Mouse (Mus musculus) heart, embryonic 11.5 days (tissue): ENCODE measurements around the gene Mxra8. TPM values are rescaled to one million over a fixed set of nuclear protein-coding genes. Genes with fewer than 3 reads are reported as not detected.

ENCODE experiments used
- ATAC-seq: fragments of 200-750 bp; cut with Nextera tagmentation; replicated peaks from 2 replicates; pipeline ENCODE4 v1.8.0; 2017; ENCODE audit warnings: moderate library complexity; ENCODE audit not compliant: insufficient number of reproducible peaks, low FRiP score, low TSS enrichment
- H3K27ac ChIP-seq: fragments of 300-500 bp; sonication (generic); 2 replicates; pipeline ENCODE4 v1.5.1; 2014; ENCODE audit warnings: mild to moderate bottlenecking, low read depth, low read length
- H3K27me3 ChIP-seq: fragments of 300-500 bp; sonication (generic); 2 replicates; pipeline ENCODE4 v1.6.1; 2014; ENCODE audit warnings: mild to moderate bottlenecking, low read length, mixed read lengths; ENCODE audit not compliant: control insufficient read depth, insufficient read depth
- H3K36me3 ChIP-seq: fragments of 300-500 bp; sonication (generic); 2 replicates; pipeline ENCODE4 v1.6.1; 2014; ENCODE audit warnings: mild to moderate bottlenecking, low read length, moderate library complexity, mixed read lengths; ENCODE audit not compliant: control insufficient read depth, insufficient read depth
- H3K4me1 ChIP-seq: fragments of 300-500 bp; sonication (generic); 2 replicates; pipeline ENCODE4 v1.6.1; 2014; ENCODE audit warnings: low read length; ENCODE audit not compliant: control insufficient read depth, insufficient read depth
- H3K4me2 ChIP-seq: fragments of 300-500 bp; sonication (generic); 2 replicates; pipeline ENCODE4 v1.6.1; 2014; ENCODE audit warnings: mild to moderate bottlenecking, moderate library complexity
- H3K4me3 ChIP-seq: fragments of 300-500 bp; sonication (generic); 2 replicates; pipeline ENCODE4 v1.5.1; 2014; ENCODE audit warnings: low read depth, low read length
- H3K9ac ChIP-seq: fragments of 300-500 bp; sonication (generic); 2 replicates; pipeline ENCODE4 v1.6.1; 2014; ENCODE audit warnings: mild to moderate bottlenecking, low read depth, low read length, moderate library complexity
- H3K9me3 ChIP-seq: fragments of 300-500 bp; sonication (generic); replicated peaks from 2 replicates; pipeline ENCODE4 v1.6.1; 2016; ENCODE audit warnings: low read length; ENCODE audit not compliant: control insufficient read depth
- WGBS: fragments of 180-500 bp; shearing (Covaris S2); extraction: QIAGEN DNeasy Blood & Tissue Kit; methylation state at CpG from one replicate; pipeline ENCODE4 v1.1.7; 2014; ENCODE audit not compliant: insufficient replicate concordance; 5-methylcytosine and 5-hydroxymethylcytosine counted together
- polyA plus RNA-seq: library from polyadenylated mRNA; unstranded; fragments of >200 nt; fragmentation: Nextera tagmentation; extraction: Ambion mirVana; gene quantifications from 2 replicates; pipeline ENCODE4 v1.2.1, GENCODE M21; 2014

Gene Mxra8
- 34.5 and 37.2 TPM in 2 replicates for polyA plus RNA-seq

GRCm38 (mm10) chr4:155839483-155839910, at the start of gene Mxra8:
Mxra8 (plus strand) TSS chr4:155839680.
- H3K4me1 ChIP-seq, result peaks cover 38% of the 10 kb centered on the region
- peak within 1 kb of the TSS; percentile 71 for H3K27ac ChIP-seq
- peaks cover 5% of the 10 kb centered on the region; the same call in 1 of the 2 replicates for H3K27me3 ChIP-seq
- H3K9ac ChIP-seq, result peak within 1 kb of the TSS; percentile 77
- peak; percentile 87 for ATAC-seq
- under 1% methylated on average over 16 of the region's 16 CpGs for WGBS
- peak within 1 kb of the TSS; percentile 58 for H3K4me3 ChIP-seq
- H3K36me3 ChIP-seq, result no peaks in the 10 kb centered on the region; the same call in 1 of the 2 replicates
- H3K4me2 ChIP-seq, result peak within 1 kb of the TSS; percentile 95
- H3K9me3 ChIP-seq, result no peaks in the 10 kb centered on the region

GRCm38 (mm10) chr4:155790021-155790489, 49.4 kb upstream of the Mxra8 start, which contains the start of gene Ankrd65:
Ankrd65 (plus strand) TSS chr4:155790439.
- no peaks in the 10 kb centered on the region for H3K9me3 ChIP-seq
- no peak within 1 kb of the TSS for H3K4me3 ChIP-seq
- H3K27ac ChIP-seq, result no peak within 1 kb of the TSS
- H3K4me2 ChIP-seq, result no peak within 1 kb of the TSS
- ATAC-seq, result no peak
- WGBS, result 78% methylated on average over 3 of the region's 3 CpGs
- H3K36me3 ChIP-seq, result no peaks in the 10 kb centered on the region
- H3K9ac ChIP-seq, result no peak within 1 kb of the TSS
- H3K27me3 ChIP-seq, result no peaks in the 10 kb centered on the region
- peaks cover 8% of the 10 kb centered on the region; the same call in 1 of the 2 replicates for H3K4me1 ChIP-seq

DNA sequence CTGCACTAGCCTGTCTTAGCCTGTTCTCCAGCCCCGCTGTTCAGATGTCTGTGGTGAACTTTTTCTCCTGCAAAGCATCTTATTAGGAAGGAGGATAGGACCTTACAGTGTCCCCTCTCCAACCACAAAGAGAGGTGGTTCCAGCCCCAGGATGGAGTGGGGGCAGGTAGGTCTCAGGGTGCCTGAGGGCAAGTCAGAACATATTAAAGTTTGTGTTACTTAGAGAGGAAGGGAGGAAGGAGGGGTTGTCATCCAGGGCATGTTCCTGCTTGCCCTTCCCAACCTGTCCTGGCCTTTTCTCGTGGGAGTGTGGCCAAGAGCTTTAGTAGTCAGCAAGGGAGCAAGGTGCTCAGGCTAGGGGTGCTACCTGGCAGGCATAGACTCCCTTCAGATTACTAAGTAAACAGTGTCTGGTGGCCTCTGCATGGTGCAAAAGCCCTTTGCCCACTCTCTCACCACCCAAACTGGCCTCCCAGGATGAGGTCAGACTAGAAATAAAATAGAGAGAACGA, 48.8 kb upstream of the Mxra8 start:
- Histone ChIP-seq H3K36me3 (no peaks in the 10 kb centered on the region), H3K9me3 (no peaks in the 10 kb centered on the region), H3K4me1 (peaks cover 5% of the 10 kb centered on the region; the same call in 1 of the 2 replicates), H3K27me3 (no peaks in the 10 kb centered on the region), H3K4me3 (no peak overlapping the region), H3K27ac (no peak overlapping the region), H3K9ac (no peak overlapping the region), H3K4me2 (no peak overlapping the region)
- 58% methylated on average over 3 of the region's 3 CpGs for whole genome bisulfite sequencing
- ATAC-seq, result no peak

- Histone ChIP-seq H3K36me3 (no peaks in the 10 kb centered on the region), H3K27me3 (no peaks in the 10 kb centered on the region), H3K9me3 (no peaks in the 10 kb centered on the region), H3K27ac (no peak overlapping the region), H3K4me1 (peaks cover 3% of the 10 kb centered on the region; the same call in 1 of the 2 replicates), H3K9ac (no peak overlapping the region), H3K4me3 (no peak overlapping the region), H3K4me2 (no peak overlapping the region)
- 63% methylated on average over 24 of the region's 24 CpGs for WGBS
- no peak for ATAC-seq
Observed at GRCm38 (mm10) chr4:155791240-155791933, 48.1 kb upstream of the Mxra8 start.

- Histone ChIP-seq H3K27me3 (no peaks in the 10 kb centered on the region), H3K9ac (no peak overlapping the region), H3K27ac (no peak overlapping the region), H3K4me3 (no peak overlapping the region), H3K9me3 (no peaks in the 10 kb centered on the region), H3K36me3 (no peaks in the 10 kb centered on the region), H3K4me2 (no peak overlapping the region), H3K4me1 (peaks cover 3% of the 10 kb centered on the region; the same call in 1 of the 2 replicates)
- ATAC-seq, result no peak
- 54% methylated on average over 2 of the region's 2 CpGs for WGBS
Observed at GRCm38 (mm10) chr4:155793730-155794129, 45.8 kb upstream of the Mxra8 start.

GRCm38 (mm10) chr4:155802075-155802474, 37.4 kb upstream of the Mxra8 start:
- Histone ChIP-seq H3K4me1 (peaks cover 9% of the 10 kb centered on the region), H3K9ac (no peak overlapping the region), H3K27ac (no peak overlapping the region), H3K9me3 (no peaks in the 10 kb centered on the region), H3K27me3 (no peaks in the 10 kb centered on the region; the same call in 1 of the 2 replicates), H3K36me3 (no peaks in the 10 kb centered on the region; the same call in 1 of the 2 replicates), H3K4me2 (no peak overlapping the region), H3K4me3 (no peak overlapping the region)
- no peak for ATAC-seq
- WGBS, result 100% methylated on average over 1 of the region's 1 CpGs

DNA sequence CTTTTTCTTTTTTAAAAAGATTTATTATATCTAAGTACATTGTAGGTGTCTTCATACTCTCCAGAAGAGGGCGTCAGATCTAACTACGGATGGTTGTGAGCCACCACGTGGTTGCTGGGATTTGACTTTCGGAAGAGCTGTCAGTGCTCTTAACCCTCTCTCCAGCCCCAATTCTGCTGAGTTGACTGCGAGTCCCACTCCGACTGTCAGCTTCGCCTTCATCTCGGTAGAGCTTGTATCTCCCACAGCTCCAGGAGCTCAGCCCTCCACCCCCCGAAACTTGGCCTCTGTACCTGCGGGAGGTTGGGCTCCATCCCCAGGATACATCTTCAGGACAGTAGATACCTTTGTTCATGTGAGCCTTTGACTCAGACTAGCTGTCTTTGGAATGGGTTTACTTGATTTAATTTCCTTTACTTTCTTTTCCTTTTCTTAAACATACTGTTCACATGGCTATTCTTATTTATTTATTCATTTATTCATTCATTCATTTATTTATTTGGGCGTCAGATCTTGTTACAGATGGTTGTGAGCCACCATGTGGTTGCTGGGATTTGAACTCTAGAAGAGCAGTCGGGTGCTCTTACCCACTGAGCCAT, 36.6 kb upstream of the Mxra8 start, which contains the start of gene Mrpl20:
Gene Mrpl20, plus strand, starts transcription at position 138 of the 599 bp plus-strand sequence.
- H3K9me3 ChIP-seq, result no peaks in the 10 kb centered on the region
- H3K4me3 ChIP-seq, result peak within 1 kb of the TSS; percentile 96
- 9% methylated on average over 12 of the region's 12 CpGs for WGBS
- H3K4me1 ChIP-seq, result peaks cover 9% of the 10 kb centered on the region
- peaks cover 4% of the 10 kb centered on the region for H3K36me3 ChIP-seq
- peak within 1 kb of the TSS; percentile 94 for H3K9ac ChIP-seq
- peak; percentile 14; the same call in 1 of the 2 replicates for ATAC-seq
- peak within 1 kb of the TSS; percentile 81 for H3K4me2 ChIP-seq
- H3K27me3 ChIP-seq, result no peaks in the 10 kb centered on the region; the same call in 1 of the 2 replicates
- peak within 1 kb of the TSS; percentile 46; the same call in 1 of the 2 replicates for H3K27ac ChIP-seq

- no peaks in the 10 kb centered on the region for H3K9me3 ChIP-seq
- WGBS, result under 1% methylated on average over 58 of the region's 58 CpGs
- H3K36me3 ChIP-seq, result peaks cover 7% of the 10 kb centered on the region
- H3K9ac ChIP-seq, result peak overlapping the region; percentile 94
- H3K4me3 ChIP-seq, result peak overlapping the region; percentile 96
- no peaks in the 10 kb centered on the region; the same call in 1 of the 2 replicates for H3K27me3 ChIP-seq
- ATAC-seq, result peak; percentile 97
- peak overlapping the region; percentile 81 for H3K4me2 ChIP-seq
- H3K27ac ChIP-seq, result peak overlapping the region; percentile 46; the same call in 1 of the 2 replicates
- H3K4me1 ChIP-seq, result peaks cover 9% of the 10 kb centered on the region
Observed at GRCm38 (mm10) chr4:155803340-155804041, 36.0 kb upstream of the Mxra8 start.
